Mouse (Mus musculus) small intestine, adult 10 weeks (tissue): ENCODE measurements around the gene Tpst2. TPM values are rescaled to one million over a fixed set of nuclear protein-coding genes. Genes with fewer than 3 reads are reported as not detected.

Source experiments
- polyA plus RNA-seq: library from polyadenylated mRNA; stranded (reverse); fragments of 350-450 nt; fragmentation: Illumina TruSeq; extraction: RNeasy Lipid Tissue Mini Kit (QIAGEN cat#74804); gene quantifications from one replicate; pipeline ENCODE4 v1.2.3, GENCODE M21; 2014; ENCODE audit warnings: low replicate concordance

Tpst2 gene
- polyA plus RNA-seq, result 2.4 TPM

DNA sequence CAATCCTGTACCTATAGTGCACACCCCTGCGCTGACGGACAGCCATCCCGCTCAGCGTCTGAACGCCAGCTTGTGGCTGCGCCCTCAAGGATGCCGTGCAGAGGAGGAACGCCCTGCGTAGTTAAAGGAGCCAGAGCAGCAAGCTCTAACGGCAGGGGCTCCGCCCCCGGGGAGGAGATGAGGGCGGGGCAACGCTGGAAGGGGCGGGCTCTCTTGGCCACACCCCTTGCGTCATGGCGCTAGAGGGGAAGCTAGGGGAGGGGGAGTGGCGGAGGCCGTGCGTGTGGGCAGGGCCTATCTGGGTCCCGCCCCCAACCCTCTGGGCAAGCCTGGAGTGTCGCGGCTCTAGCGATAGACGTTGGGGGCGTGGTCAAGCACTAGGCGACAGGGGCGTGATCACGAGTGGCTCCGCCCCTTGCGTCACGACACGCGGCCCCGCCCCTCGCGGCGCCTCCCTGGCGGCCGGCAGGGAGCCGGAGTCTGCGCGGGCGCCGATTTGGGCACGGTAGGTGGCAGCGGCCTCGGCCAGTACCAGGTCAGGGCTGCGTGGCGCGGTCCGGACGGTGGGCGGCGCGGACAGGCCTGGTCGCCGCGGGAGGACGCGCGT lies at the start of gene Tpst2:
Gene Tpst2 (plus strand): TSS at position 425 of the 607 bp plus-strand sequence.

DNA sequence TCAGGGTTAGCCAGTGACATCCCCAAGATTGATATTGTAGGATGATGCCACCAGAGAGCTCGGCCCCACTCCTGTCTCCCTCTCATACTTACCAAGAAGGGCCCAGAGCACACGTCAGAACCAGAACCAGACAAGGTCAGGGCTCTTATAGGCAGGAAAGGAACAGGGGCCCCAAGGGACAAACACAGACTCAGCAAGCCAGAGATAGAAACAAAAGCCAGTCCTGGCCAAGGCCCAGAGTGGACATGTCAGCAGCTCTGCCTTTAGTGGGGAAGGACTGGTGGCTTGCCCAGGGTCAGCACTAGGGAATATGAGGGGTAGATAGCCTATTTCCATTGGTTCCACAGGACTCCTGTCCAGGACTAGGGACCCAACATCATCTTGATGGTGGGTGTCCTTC lies 24.1 kb upstream of the Tpst2 start, which contains the start of gene Cryba4:
Gene Cryba4 (minus strand): TSS at position 119 of the 400 bp plus-strand sequence.

DNA sequence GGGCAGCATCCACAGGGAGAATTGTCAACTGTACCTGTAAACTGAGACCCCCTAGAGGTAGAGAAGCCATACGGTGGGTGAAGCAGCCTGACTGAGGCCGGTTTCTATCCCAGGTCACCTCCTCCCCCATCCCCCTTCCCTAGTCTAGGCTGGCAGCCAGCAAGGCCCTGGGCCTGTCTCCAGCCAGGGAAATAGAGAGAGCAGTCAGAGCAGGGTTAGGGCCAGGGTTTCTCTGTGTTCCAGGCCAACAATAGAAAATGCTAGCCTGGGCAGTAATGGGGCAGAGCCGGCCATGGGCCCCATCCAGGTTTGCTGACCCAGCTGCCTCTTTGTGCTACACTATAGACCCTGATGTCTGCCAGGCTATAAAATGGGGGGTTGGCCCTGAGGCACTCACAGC lies 21.1 kb upstream of the Tpst2 start, which contains the start of gene Crybb1:
Gene Crybb1 (plus strand): TSS at position 390 of the 400 bp plus-strand sequence.

DNA sequence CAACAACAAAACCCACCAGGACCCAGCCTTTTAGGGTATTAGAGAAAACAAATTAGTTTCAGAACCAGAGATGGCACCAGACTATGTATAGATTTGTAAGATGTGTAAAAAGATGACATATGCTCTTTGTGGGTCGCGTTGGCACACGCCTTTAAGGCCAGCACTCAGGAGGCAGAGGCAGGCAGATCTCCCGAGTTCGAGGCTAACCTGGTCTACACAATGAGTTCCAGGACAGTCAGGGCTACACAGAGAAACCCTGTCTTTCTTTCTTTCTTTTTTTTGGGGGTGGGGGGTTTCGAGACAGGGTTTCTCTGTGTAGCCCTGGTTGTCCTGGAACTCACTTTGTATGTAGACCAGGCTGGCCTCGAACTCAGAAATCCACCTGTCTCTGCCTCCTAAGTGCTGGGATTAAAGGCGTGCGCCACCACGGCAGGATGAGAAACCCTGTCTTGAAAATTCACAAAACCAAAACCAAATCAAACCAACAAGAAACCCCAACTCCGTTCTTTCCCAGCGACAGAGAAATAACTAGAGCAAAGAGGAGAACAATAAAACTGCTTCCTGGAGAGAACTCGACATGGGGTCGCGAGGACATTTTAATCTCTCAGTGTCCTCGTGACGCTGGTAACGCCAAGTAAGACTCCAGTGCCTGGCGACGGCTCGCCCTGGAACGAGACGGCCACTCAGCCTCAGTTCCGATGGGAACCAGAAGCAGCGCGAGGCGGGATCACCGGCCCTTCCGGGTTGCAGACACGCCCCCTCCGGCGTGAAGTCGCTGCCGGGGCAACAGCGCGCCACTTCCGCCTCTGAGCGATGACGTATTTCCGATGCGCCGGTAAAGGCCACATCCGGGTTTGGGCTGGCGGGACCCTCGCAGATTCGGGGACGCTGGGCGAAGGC lies 49.3 kb downstream of the Tpst2 start, which contains the start of gene Tfip11:
Gene Tfip11 (plus strand): TSS at position 813 of the 900 bp plus-strand sequence.

DNA sequence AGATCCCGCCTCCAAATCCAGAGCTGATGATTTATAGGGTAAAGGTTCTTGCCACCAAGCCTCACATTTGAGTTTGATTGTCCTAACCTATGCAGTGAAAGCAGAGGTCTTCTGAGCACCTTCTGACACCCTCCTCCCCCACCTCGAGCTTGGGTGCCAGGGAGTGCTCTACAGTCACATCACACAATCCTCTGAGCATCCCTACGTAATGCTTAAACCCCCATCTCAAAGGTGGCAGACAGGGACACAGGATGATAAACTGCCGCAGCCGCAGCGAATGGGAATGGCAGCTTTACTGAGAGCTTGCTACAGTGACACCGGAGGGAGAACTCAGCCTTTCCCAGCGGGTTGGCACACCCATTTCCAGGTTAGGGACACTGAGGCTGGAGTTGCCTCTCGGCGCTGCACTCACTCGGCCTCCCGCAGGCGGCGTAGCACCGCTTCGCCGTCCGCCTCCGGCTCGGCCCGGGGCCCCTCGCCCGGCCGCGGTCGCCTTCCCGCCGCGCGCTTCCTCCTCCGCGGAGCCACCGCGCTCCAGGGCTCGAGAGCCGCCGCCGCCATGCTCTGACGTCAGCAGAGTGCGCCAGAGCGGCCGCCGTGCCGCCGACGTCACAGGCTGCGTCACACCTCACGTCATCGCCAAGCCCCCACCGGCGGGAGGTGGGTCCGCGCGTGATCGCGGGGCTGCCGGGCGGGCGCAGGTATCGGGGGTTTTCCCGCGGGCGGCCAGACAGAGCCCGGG lies 66.1 kb downstream of the Tpst2 start, which contains the start of the genes Srrd and Hps4:
Gene Srrd (minus strand): TSS at position 578 of the 742 bp plus-strand sequence.
Gene Hps4 (plus strand): TSS at position 621 of the 742 bp plus-strand sequence.

DNA sequence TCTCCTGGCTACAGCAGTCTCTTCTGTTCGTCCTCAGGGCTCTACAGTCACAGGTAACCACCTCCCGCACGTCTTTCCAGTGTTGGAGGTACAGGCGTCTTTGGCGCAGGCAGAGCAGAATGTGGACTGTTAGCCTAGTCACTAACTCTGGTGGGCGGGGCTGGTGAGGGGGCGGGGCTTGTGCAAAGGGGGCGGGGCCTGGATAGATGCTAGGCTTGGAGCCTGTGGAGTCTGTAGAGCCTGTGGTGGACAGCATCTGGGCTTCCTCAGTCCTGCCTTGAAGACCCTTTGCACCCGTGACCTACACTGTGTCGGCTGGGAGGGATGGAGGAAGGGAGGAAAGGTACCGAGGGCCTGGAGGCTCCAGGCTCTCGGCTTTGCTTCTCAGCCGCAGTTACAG lies 79.4 kb downstream of the Tpst2 start, which contains the start of gene Gm6583:
Gene Gm6583 (minus strand): TSS at position 124 of the 400 bp plus-strand sequence.

Other genes with a start within 250 kb of the Tpst2 start
- gene Cryba4, start 24.2 kb upstream of the Tpst2 start, polyA plus RNA-seq, result not detected
- not detected for gene Crybb1, start 20.9 kb upstream of the Tpst2 start, polyA plus RNA-seq
- 7.0 TPM for gene Tfip11, start 49.7 kb downstream of the Tpst2 start, polyA plus RNA-seq
- gene Srrd, start 66.3 kb downstream of the Tpst2 start, polyA plus RNA-seq, result 0.59 TPM
- 17.8 TPM for gene Hps4, start 66.4 kb downstream of the Tpst2 start, polyA plus RNA-seq
- gene Gm6583, start 79.3 kb downstream of the Tpst2 start, polyA plus RNA-seq, result not detected
- not detected for gene Asphd2, start 118.2 kb downstream of the Tpst2 start, polyA plus RNA-seq
- not detected for gene Gm6588, start 172.7 kb downstream of the Tpst2 start, polyA plus RNA-seq